Mouse (Mus musculus): ENCODE measurements around the gene Ube2v1. TPM values are rescaled to one million over a fixed set of nuclear protein-coding genes. Genes with fewer than 3 reads are reported as not detected.
"Not testable (repeated sequence)": the region's sequence is repeated elsewhere in the genome, so short reads cannot be mapped to it uniquely, and the experiment has no call there.

The Ube2v1 gene
- total RNA-seq, 2 experiments from 2014 or later = 194 to 200 TPM

DNA sequence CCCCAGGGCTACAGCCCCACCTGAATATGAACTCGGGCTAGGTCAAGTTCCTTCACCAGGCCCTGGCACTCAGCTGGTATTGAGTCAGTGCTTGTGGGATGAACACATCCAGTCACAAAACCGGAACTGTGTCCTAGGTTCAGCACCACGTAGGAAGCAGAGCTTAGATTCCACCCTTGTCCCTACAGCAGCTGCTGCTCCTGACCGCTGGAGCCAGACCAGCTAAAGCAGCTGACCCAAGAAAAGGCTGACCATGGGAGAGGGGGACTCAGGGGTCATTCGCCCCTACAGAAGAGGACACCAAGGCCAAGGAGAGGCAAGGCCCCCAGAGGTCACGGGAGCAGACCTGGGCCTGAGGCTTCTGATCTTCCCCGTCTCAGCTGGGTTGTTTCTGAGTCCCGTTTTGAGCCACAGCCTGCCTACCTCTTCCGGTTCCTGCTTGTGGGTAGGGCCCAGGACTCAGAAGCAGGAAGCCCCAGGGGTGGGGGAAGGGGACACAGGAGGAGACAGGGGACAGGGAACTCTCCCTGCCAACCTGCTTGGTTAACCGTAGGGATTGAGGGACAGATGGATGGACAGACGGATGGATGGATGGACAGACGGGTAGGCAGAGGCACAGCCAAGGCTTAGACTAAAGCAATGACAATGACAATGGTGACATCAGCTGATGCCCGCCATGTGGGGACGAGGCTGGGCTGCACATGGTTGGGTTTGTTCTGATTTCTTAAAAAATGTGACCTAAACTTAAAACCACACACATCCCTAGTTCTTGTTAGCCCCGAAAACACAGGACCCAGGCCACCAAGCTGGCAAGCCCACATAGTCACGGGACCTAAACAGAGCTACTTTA lies 25.0 kb upstream of the Ube2v1 start:
- DNase-seq (ENCODE audit: low spot score in 2 of 2) = no peak

DNA sequence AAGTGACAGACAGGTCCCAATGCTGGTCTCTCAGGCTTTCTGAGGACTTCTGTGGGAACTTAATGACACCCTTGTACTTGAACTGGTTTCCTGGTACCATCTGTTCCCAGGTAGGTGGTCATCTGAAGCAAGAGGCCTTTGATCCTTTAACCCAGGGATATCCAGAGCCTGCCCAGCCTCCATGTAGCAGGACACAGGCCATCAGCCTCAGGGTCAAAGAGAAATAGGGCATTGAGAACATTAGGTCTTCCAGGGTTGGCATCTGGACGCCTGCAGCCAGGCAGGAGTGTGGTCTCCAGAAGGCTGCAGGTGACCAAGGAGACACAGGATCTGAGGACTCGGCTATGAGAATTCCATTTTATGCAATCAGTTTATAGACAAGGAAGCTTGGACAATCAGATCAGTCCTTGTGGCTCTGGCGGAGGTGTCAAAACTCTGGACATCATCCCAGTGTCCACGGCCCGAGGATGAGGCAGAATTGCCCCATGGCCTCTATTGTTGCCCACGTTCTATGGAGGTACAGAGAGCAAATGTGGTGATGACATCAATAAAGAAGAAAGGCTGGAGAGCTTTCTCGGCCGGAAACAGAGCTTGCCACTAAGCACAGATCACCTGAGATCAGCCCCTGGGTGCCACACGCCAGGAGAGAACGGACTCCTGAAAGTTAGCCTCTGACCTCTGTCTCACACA lies 23.2 kb upstream of the Ube2v1 start:
- DNase-seq (ENCODE audit: low spot score in 2 of 2) = no peak

- DNase-seq (ENCODE audit: low spot score in 2 of 2) = no peak
Observed at GRCm38 (mm10) chr2:167652694-167653093, 20.8 kb upstream of the Ube2v1 start.

DNA sequence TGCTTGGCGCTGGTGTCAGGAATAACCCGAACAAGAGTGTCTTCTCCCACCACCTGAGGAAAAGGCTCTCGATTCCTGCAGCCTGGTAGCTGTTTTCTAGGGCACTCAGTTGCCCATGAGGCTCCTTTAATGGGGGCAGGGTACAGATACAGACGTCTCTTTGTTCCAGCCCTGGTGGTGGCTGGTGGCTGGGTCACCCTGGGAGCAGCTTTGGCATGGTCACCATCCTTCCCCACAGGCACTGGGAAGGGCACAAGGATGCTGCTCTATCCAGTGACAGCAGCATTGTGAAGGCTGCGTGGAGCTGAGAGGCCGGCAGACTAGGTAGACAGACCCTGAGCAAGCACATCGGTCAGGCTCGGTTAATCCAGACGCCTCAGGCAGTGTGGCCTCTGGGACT lies 19.7 kb upstream of the Ube2v1 start:
- DNase-seq (ENCODE audit: low spot score in 2 of 2) = no peak

- DNase-seq (ENCODE audit: low spot score in 2 of 2) = no peak
Observed at GRCm38 (mm10) chr2:167649290-167650032, 17.6 kb upstream of the Ube2v1 start.

GRCm38 (mm10) chr2:167646411-167646810 lies 14.5 kb upstream of the Ube2v1 start:
- DNase-seq (ENCODE audit: low spot score in 2 of 2) = no peak

- not testable (repeated sequence) for DNase-seq (ENCODE audit: low spot score in 2 of 2)
Observed at GRCm38 (mm10) chr2:167643356-167644052, 11.6 kb upstream of the Ube2v1 start.

- no peak for DNase-seq (ENCODE audit: low spot score in 2 of 2)
Observed at GRCm38 (mm10) chr2:167642164-167642563, 10.3 kb upstream of the Ube2v1 start.

GRCm38 (mm10) chr2:167641337-167641736 lies 9.4 kb upstream of the Ube2v1 start:
- DNase-seq (ENCODE audit: low spot score in 2 of 2) = no peak

- DNase-seq (ENCODE audit: low spot score in 2 of 2) = no peak
Observed at GRCm38 (mm10) chr2:167640279-167640678, 8.4 kb upstream of the Ube2v1 start.

- no peak for DNase-seq (ENCODE audit: low spot score in 2 of 2)
Observed at GRCm38 (mm10) chr2:167634865-167635512, 3.1 kb upstream of the Ube2v1 start.

- peak; percentile 69 to 92 for DNase-seq (ENCODE audit: low spot score in 2 of 2)
Observed at GRCm38 (mm10) chr2:167634338-167634770, 2.5 kb upstream of the Ube2v1 start.

DNA sequence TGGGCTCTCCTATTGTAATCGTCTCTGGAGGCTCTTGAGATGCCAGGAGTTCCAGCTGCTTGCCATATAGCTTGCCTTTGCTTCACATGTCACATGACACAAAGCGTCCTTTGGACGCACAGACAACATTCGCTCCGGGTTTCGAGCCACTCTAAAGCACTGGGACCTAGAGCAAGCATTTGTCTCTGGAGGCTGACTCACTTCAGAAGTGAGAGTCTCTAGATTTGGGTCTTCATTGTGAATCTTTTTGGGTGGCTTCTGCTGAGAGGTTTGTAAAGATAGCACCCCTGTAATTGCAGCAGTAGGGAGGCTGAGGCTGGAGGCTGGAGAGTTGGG lies 1.6 kb upstream of the Ube2v1 start:
- no peak for DNase-seq (ENCODE audit: low spot score in 2 of 2)

DNA sequence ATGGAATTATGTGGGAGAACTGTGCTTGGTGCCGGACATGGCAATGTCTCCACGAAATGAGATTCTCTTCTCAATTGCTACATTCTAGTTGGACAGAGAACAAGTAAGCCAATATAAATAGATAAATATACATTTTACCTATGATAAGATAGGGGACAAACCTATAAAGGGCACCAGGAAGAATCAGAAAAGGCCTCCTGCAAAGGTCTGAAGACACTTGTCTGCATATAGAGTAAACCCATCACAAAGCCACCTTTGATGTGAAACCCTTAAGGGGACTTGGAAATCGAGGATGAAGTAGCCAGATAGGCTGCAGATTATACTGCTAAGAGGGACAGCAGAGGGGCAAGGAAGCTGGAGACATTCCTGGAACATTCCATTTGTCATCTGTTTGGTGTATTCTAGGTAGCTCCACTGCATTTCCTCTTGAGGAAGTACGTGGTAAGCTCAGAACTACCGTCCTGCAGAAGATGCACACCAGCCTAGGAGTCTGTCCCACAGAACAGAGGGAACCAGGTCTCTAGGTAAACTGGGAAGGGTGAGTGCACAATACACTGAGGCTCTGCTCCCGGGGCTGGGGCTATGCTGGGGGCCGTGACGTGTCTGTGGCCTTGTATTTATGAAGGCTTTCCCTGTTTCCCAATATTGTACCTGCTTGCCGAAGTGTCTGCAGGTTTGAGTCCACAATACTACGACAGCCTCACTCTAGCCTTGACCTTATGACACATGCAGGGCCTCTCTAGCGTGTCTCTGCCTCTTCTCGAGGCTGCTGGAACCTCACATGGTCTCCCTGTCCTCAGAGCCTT lies 1.0 kb upstream of the Ube2v1 start:
- no peak for DNase-seq (ENCODE audit: low spot score in 2 of 2)

DNA sequence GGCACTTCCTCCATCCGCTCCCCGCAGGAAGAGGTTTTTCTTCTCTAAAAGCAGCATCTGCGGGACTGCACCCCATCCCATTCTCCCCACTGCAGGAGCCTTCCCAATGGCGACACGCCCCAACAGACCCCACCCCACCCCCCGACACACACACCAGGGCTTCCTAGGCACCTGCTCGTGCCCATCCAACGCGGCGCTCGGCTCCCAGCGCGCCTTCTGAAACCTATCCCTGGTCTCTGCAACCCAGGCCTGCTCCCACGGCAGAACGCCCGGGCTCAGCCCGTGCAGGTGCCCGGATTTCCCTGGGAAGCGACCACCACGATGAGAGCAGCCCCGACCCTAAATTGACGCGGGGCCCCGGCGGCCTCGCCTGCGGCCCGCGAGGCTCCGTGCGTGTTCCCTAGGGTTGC lies 709 bp downstream of the Ube2v1 start:
- no peak for DNase-seq (ENCODE audit: low spot score in 2 of 2)

- DNase-seq (ENCODE audit: low spot score in 2 of 2) = no peak
Observed at GRCm38 (mm10) chr2:167630421-167630820, 1.5 kb downstream of the Ube2v1 start.

GRCm38 (mm10) chr2:167629665-167630209 lies 2.2 kb downstream of the Ube2v1 start:
- DNase-seq (ENCODE audit: low spot score in 2 of 2) = no peak

DNA sequence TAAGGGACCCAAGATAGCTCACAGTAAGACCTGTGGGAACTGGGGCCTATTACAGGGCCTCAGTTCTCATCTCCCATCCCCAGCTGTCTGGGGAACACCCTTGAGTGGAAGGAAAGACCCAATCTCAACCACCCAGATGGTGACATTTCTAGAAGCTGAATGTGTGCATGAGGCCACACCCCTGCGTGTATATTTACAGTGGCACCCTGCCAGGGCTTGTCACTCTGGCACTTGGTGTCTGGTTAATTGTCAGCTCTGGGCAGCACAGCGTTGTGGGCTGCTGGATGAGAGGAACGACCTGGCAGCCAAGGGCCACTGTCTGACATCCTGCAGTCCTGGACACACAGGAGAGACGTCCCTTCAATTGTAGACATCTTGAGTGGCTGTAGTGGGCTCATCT lies 3.0 kb downstream of the Ube2v1 start:
- DNase-seq (ENCODE audit: low spot score in 2 of 2) = no peak

DNA sequence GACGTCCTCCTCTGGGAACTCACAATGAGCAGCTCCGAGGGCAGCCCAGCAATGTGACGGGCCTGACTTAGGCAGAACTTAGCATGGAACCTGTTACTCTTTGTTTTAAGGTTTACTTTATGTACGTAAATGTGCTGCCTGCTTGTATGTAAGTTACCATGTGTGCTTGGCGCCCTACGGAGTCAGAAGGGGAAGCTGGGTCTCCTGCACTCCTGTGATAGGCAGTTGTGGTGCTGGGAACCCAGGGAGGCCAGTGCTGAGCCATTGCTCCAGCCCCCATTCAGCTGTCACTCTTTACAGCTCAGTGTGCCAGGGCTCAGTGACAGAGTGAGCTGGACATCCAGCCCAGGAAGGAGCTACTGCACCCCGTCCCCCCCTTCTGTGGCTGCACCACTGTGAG lies 4.9 kb downstream of the Ube2v1 start:
- DNase-seq (ENCODE audit: low spot score in 2 of 2) = no peak

GRCm38 (mm10) chr2:167625670-167626069 lies 6.2 kb downstream of the Ube2v1 start:
- DNase-seq (ENCODE audit: low spot score in 2 of 2) = no peak

Data from adrenal gland, postnatal 4 days (tissue).